Mouse (Mus musculus) limb, embryonic 12.5 days (tissue): ENCODE data around the gene Dscam. TPM values are rescaled to one million over a fixed set of nuclear protein-coding genes. Genes with fewer than 3 reads are reported as not detected.

Experiments
- ATAC-seq: fragments of 200-750 bp; cut with Nextera tagmentation; 2 replicates; pipeline ENCODE4 v1.8.0; 2017; ENCODE audit warnings: low read depth, moderate TSS enrichment; ENCODE audit not compliant: insufficient number of reproducible peaks, insufficient read depth, low FRiP score, low TSS enrichment
- H3K27ac ChIP-seq: fragments of 300-500 bp; sonication (generic); 2 replicates; pipeline ENCODE4 v1.5.1; 2016; ENCODE audit warnings: mild to moderate bottlenecking, moderate library complexity
- H3K27me3 ChIP-seq: fragments of 300-500 bp; sonication (generic); 2 replicates; pipeline ENCODE4 v1.6.1; 2016; ENCODE audit warnings: mild to moderate bottlenecking, moderate library complexity
- H3K36me3 ChIP-seq: fragments of 300-500 bp; sonication (generic); 2 replicates; pipeline ENCODE4 v1.6.1; 2016; ENCODE audit warnings: mild to moderate bottlenecking, moderate library complexity
- H3K4me1 ChIP-seq: fragments of 300-500 bp; sonication (generic); replicated peaks from 2 replicates; pipeline ENCODE4 v1.6.1; 2016
- H3K4me2 ChIP-seq: fragments of 300-500 bp; sonication (generic); 2 replicates; pipeline ENCODE4 v1.6.1; 2016; ENCODE audit warnings: mild to moderate bottlenecking, moderate library complexity
- H3K4me3 ChIP-seq: fragments of 300-500 bp; sonication (generic); replicated peaks from 2 replicates; pipeline ENCODE4 v1.5.1; 2016; ENCODE audit warnings: mild to moderate bottlenecking
- H3K9ac ChIP-seq: fragments of 300-500 bp; sonication (generic); replicated peaks from 2 replicates; pipeline ENCODE4 v1.6.1; 2016; ENCODE audit warnings: mild to moderate bottlenecking, moderate library complexity
- H3K9me3 ChIP-seq: fragments of 300-500 bp; sonication (generic); 2 replicates; pipeline ENCODE4 v1.6.1; 2016; ENCODE audit warnings: mild to moderate bottlenecking, moderate library complexity
- WGBS: fragments of 180-500 bp; shearing (Covaris S2); methylation state at CpG from one replicate; pipeline ENCODE4 v1.1.7; 2016; 5-methylcytosine and 5-hydroxymethylcytosine counted together
- polyA plus RNA-seq: library from polyadenylated mRNA; unstranded; fragments of >200 nt; fragmentation: Nextera tagmentation; extraction: Ambion mirVana; gene quantifications from 2 replicates; pipeline ENCODE4 v1.2.1, GENCODE M21; 2016

Dscam gene
- polyA plus RNA-seq, 1 experiment from 2014 or later, result not detected

GRCm38 (mm10) chr16:96720666-96721065 is 449.9 kb downstream of the Dscam start:
- Histone ChIP-seq H3K36me3 (no peaks in the 10 kb centered on the region), H3K9ac (no peak overlapping the region), H3K9me3 (no peaks in the 10 kb centered on the region), H3K4me1 (0 out of 2 replicates have a peak, but pooled peaks cover 3% of the 10 kb centered on the region), H3K27ac (no peak overlapping the region), H3K27me3 (peaks cover 5% of the 10 kb centered on the region; the same call in 1 of the 2 replicates), H3K4me2 (no peak overlapping the region), H3K4me3 (no peak overlapping the region)
- 88% methylated on average over 5 of the region's 5 CpGs for WGBS
- ATAC-seq, result no peak

- Histone ChIP-seq H3K27ac (no peak overlapping the region), H3K9me3 (no peaks in the 10 kb centered on the region), H3K9ac (no peak overlapping the region), H3K4me1 (no peaks in the 10 kb centered on the region), H3K27me3 (peaks cover 3% of the 10 kb centered on the region; the same call in 1 of the 2 replicates), H3K4me3 (no peak overlapping the region), H3K36me3 (no peaks in the 10 kb centered on the region), H3K4me2 (no peak overlapping the region)
- 12% methylated on average over 2 of the region's 2 CpGs for WGBS
- no peak for ATAC-seq
Observed at GRCm38 (mm10) chr16:96718221-96718620, 452.3 kb downstream of the Dscam start.

GRCm38 (mm10) chr16:96716633-96717032 is 453.9 kb downstream of the Dscam start:
- no peaks in the 10 kb centered on the region for H3K9me3 ChIP-seq
- no peak overlapping the region for H3K4me2 ChIP-seq
- WGBS, result 94% methylated on average over 2 of the region's 2 CpGs
- H3K36me3 ChIP-seq, result no peaks in the 10 kb centered on the region
- no peak overlapping the region for H3K4me3 ChIP-seq
- no peak overlapping the region for H3K27ac ChIP-seq
- H3K4me1 ChIP-seq, result no peaks in the 10 kb centered on the region
- no peak for ATAC-seq
- H3K9ac ChIP-seq, result no peak overlapping the region
- H3K27me3 ChIP-seq, result 0 out of 2 replicates have a peak, but pooled peaks cover 2% of the 10 kb centered on the region

GRCm38 (mm10) chr16:96711935-96712334 is 458.6 kb downstream of the Dscam start:
- Histone ChIP-seq H3K9ac (no peak overlapping the region), H3K4me1 (no peaks in the 10 kb centered on the region), H3K4me2 (no peak overlapping the region), H3K36me3 (no peaks in the 10 kb centered on the region), H3K4me3 (no peak overlapping the region), H3K27me3 (no peaks in the 10 kb centered on the region), H3K9me3 (no peaks in the 10 kb centered on the region), H3K27ac (no peak overlapping the region)
- 46% methylated on average over 4 of the region's 4 CpGs for WGBS
- ATAC-seq, result no peak

GRCm38 (mm10) chr16:96700551-96700950 is 470.0 kb downstream of the Dscam start:
- H3K27ac ChIP-seq, result no peak overlapping the region
- no peak overlapping the region for H3K9ac ChIP-seq
- no peak for ATAC-seq
- no peaks in the 10 kb centered on the region for H3K4me1 ChIP-seq
- 90% methylated on average over 3 of the region's 3 CpGs for WGBS
- no peaks in the 10 kb centered on the region for H3K9me3 ChIP-seq
- H3K36me3 ChIP-seq, result no peaks in the 10 kb centered on the region
- no peak overlapping the region for H3K4me2 ChIP-seq
- no peak overlapping the region for H3K4me3 ChIP-seq
- H3K27me3 ChIP-seq, result no peaks in the 10 kb centered on the region

GRCm38 (mm10) chr16:96695882-96696281 is 474.7 kb downstream of the Dscam start:
- Histone ChIP-seq H3K4me2 (no peak overlapping the region), H3K36me3 (no peaks in the 10 kb centered on the region), H3K27ac (no peak overlapping the region), H3K4me1 (no peaks in the 10 kb centered on the region), H3K27me3 (no peaks in the 10 kb centered on the region; the same call in 1 of the 2 replicates), H3K9me3 (no peaks in the 10 kb centered on the region), H3K9ac (no peak overlapping the region), H3K4me3 (no peak overlapping the region)
- no peak for ATAC-seq
- 84% methylated on average over 4 of the region's 4 CpGs for WGBS

GRCm38 (mm10) chr16:96691576-96691975 is 479.0 kb downstream of the Dscam start:
- Histone ChIP-seq H3K36me3 (no peaks in the 10 kb centered on the region), H3K9me3 (no peaks in the 10 kb centered on the region), H3K4me1 (0 out of 2 replicates have a peak, but pooled peaks cover 4% of the 10 kb centered on the region), H3K27ac (no peak overlapping the region), H3K4me2 (no peak overlapping the region), H3K9ac (no peak overlapping the region), H3K27me3 (no peaks in the 10 kb centered on the region; the same call in 1 of the 2 replicates), H3K4me3 (no peak overlapping the region)
- WGBS, result 87% methylated on average over 6 of the region's 6 CpGs
- no peak for ATAC-seq

- Histone ChIP-seq H3K4me1 (0 out of 2 replicates have a peak, but pooled peaks cover 4% of the 10 kb centered on the region), H3K27ac (no peak overlapping the region), H3K36me3 (no peaks in the 10 kb centered on the region), H3K9me3 (no peaks in the 10 kb centered on the region), H3K4me3 (no peak overlapping the region), H3K27me3 (no peaks in the 10 kb centered on the region; the same call in 1 of the 2 replicates), H3K4me2 (no peak overlapping the region), H3K9ac (no peak overlapping the region)
- ATAC-seq, result no peak
- 13% methylated on average over 1 of the region's 2 CpGs for WGBS
Observed at GRCm38 (mm10) chr16:96690052-96690451, 480.5 kb downstream of the Dscam start.

GRCm38 (mm10) chr16:96689419-96689818 is 481.1 kb downstream of the Dscam start:
- no peak overlapping the region for H3K9ac ChIP-seq
- no peaks in the 10 kb centered on the region for H3K9me3 ChIP-seq
- H3K27ac ChIP-seq, result no peak overlapping the region
- H3K27me3 ChIP-seq, result no peaks in the 10 kb centered on the region; the same call in 1 of the 2 replicates
- 50% methylated on average over 1 of the region's 1 CpGs for WGBS
- no peak for ATAC-seq
- no peaks in the 10 kb centered on the region for H3K36me3 ChIP-seq
- 0 out of 2 replicates have a peak, but pooled peaks cover 4% of the 10 kb centered on the region for H3K4me1 ChIP-seq
- H3K4me2 ChIP-seq, result no peak overlapping the region
- H3K4me3 ChIP-seq, result no peak overlapping the region

- 0 out of 2 replicates have a peak, but pooled peaks cover 4% of the 10 kb centered on the region for H3K4me1 ChIP-seq
- H3K9me3 ChIP-seq, result no peaks in the 10 kb centered on the region
- H3K27me3 ChIP-seq, result no peaks in the 10 kb centered on the region
- no peak for ATAC-seq
- 95% methylated on average over 14 of the region's 14 CpGs for WGBS
- H3K4me3 ChIP-seq, result no peak overlapping the region
- H3K9ac ChIP-seq, result no peak overlapping the region
- no peak overlapping the region for H3K27ac ChIP-seq
- no peak overlapping the region for H3K4me2 ChIP-seq
- no peaks in the 10 kb centered on the region for H3K36me3 ChIP-seq
Observed at GRCm38 (mm10) chr16:96685065-96685464, 485.5 kb downstream of the Dscam start.

- Histone ChIP-seq H3K4me2 (no peak overlapping the region), H3K9ac (no peak overlapping the region), H3K4me1 (0 out of 2 replicates have a peak, but pooled peaks cover 2% of the 10 kb centered on the region), H3K27ac (no peak overlapping the region), H3K27me3 (no peaks in the 10 kb centered on the region), H3K4me3 (no peak overlapping the region), H3K9me3 (no peaks in the 10 kb centered on the region), H3K36me3 (no peaks in the 10 kb centered on the region)
- no peak for ATAC-seq
- whole genome bisulfite sequencing, result 16% methylated on average over 4 of the region's 4 CpGs
Observed at GRCm38 (mm10) chr16:96684581-96684980, 486.0 kb downstream of the Dscam start.

- no peak overlapping the region for H3K9ac ChIP-seq
Observed at GRCm38 (mm10) chr16:96682289-96682972, 488.1 kb downstream of the Dscam start.

More at GRCm38 (mm10) chr16:96682289-96682972, 488.1 kb downstream of the Dscam start:
- Histone ChIP-seq H3K4me2 (no peak overlapping the region), H3K27me3 (no peaks in the 10 kb centered on the region), H3K4me1 (peaks cover 2% of the 10 kb centered on the region), H3K9me3 (no peaks in the 10 kb centered on the region), H3K4me3 (no peak overlapping the region), H3K27ac (no peak overlapping the region), H3K36me3 (no peaks in the 10 kb centered on the region)
- ATAC-seq, result no peak
- 70% methylated on average over 5 of the region's 5 CpGs for WGBS
